12 mouse cellular contexts compared by ENCODE assay signal in the genomic region with DNA sequence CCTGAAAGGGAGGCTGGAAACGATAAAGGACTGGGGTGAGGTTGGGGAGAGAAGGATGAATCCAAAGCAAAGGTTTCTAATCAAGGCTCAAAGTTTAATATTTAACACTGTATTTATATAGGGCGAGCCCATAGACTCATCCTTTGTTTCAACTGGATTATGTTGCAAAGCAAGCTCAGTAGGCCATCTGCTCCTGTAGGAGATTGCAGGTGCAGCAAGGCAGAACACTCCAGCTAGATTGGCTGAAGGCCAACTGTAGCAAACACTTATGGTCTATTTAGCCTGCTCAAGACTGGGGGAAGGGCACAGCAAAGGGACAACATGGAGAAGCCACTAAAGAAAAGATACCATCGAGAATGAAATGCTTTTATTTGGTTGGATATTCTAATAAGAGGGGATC.
DNase-seq lines count a peak whose midpoint lies in the region; ATAC-seq and TF ChIP-seq lines count a peak whose summit lies in the region.
"Had no signal": no experiment of that assay in that cellular context is flagged by ENCODE, and none has a peak within 500 bp of the region (broad histone marks: within the 10 kb centered on the region; RNA-seq: fewer than 3 reads in every experiment).

No protein-coding gene starts in this region.

- no peak for DNase-seq in forebrain, postnatal 0 days
- DNase-seq in left cerebral cortex, postnatal 4 days, result peak; percentile 68
- no peak for DNase-seq in left cerebral cortex, adult 11 months (ENCODE audit: low spot score)
- peak; percentile 28 to 55 for DNase-seq in cerebellum, postnatal 25 days
- DNase-seq in adrenal gland, postnatal 10 days, result no peak
- DNase-seq: gastrocnemius, adult 2 months; heart, postnatal 36 days; thymus, postnatal 14 days had no signal

- ATAC-seq in forebrain, embryonic 16.5 days, result peak; percentile 64
- ATAC-seq in forebrain, postnatal 0 days, result no peak
- peak; percentile 86 for ATAC-seq in stomach, embryonic 14.5 days (ENCODE audit: insufficient number of reproducible peaks, insufficient read depth, low FRiP score, low read depth)
- ATAC-seq: activated CD4-positive, CD25-positive, alpha-beta regulatory T cell, adult 4 months had no signal

- H3K36me3 ChIP-seq in forebrain, embryonic 16.5 days (ENCODE audit: control insufficient read depth, insufficient read depth), result no peaks in the 10 kb centered on the region
- H3K36me3 ChIP-seq in forebrain, postnatal 0 days (ENCODE audit: insufficient read depth), result no peaks in the 10 kb centered on the region
- no peaks in the 10 kb centered on the region for H3K36me3 ChIP-seq in stomach, embryonic 14.5 days (ENCODE audit: control insufficient read depth, insufficient read depth, low read length)

- no peak overlapping the region for H3K4me3 ChIP-seq in forebrain, embryonic 16.5 days (replicated peaks; ENCODE audit: low read length)
- no peak overlapping the region for H3K4me3 ChIP-seq in forebrain, postnatal 0 days (ENCODE audit: low read depth, low read length)
- no peak overlapping the region for H3K4me3 ChIP-seq in stomach, embryonic 14.5 days (ENCODE audit: low read depth, low read length)
- H3K4me3 ChIP-seq: gastrocnemius, adult 2 months had no signal

- H3K9me3 ChIP-seq in forebrain, embryonic 16.5 days (ENCODE audit: control insufficient read depth, low read length), result no peaks in the 10 kb centered on the region
- H3K9me3 ChIP-seq in forebrain, postnatal 0 days (ENCODE audit: low read length), result no peaks in the 10 kb centered on the region
- no peaks in the 10 kb centered on the region for H3K9me3 ChIP-seq in stomach, embryonic 14.5 days (ENCODE audit: control insufficient read depth, low read depth, low read length)

- no peak for TF ChIP-seq CTCF in forebrain, postnatal 0 days (IDR thresholded peaks at IDR 0.05; ENCODE audit: low read depth)

- no peak overlapping the region for H3K9ac ChIP-seq in forebrain, embryonic 16.5 days (replicated peaks; ENCODE audit: low read depth, low read length)
- no peak overlapping the region for H3K9ac ChIP-seq in forebrain, postnatal 0 days
- H3K9ac ChIP-seq in stomach, embryonic 14.5 days (replicated peaks; ENCODE audit: low read depth, low read length), result no peak overlapping the region

- H3K27me3 ChIP-seq in forebrain, embryonic 16.5 days (replicated peaks; ENCODE audit: control insufficient read depth, insufficient read depth, low read length), result no peaks in the 10 kb centered on the region
- no peaks in the 10 kb centered on the region for H3K27me3 ChIP-seq in forebrain, postnatal 0 days (ENCODE audit: insufficient read depth, low read length)
- no peaks in the 10 kb centered on the region for H3K27me3 ChIP-seq in stomach, embryonic 14.5 days (ENCODE audit: control insufficient read depth, insufficient read depth, low read length)

- intact Hi-C loops in left cerebral cortex, postnatal 4 days (cut with DNase I), result no loop called here

- no peak overlapping the region for H3K4me2 ChIP-seq in forebrain, embryonic 16.5 days (ENCODE audit: low read length)
- no peak overlapping the region for H3K4me2 ChIP-seq in forebrain, postnatal 0 days (ENCODE audit: low read depth)
- no peak overlapping the region for H3K4me2 ChIP-seq in stomach, embryonic 14.5 days (replicated peaks; ENCODE audit: low read depth, low read length)
- H3K4me2 ChIP-seq: liver, embryonic 11.5 days had no signal

- H3K27ac ChIP-seq in forebrain, embryonic 16.5 days (ENCODE audit: low read length), result no peak overlapping the region
- no peak overlapping the region for H3K27ac ChIP-seq in forebrain, postnatal 0 days (ENCODE audit: low read depth, low read length)
- no peak overlapping the region for H3K27ac ChIP-seq in stomach, embryonic 14.5 days (ENCODE audit: low read length)
- H3K27ac ChIP-seq: gastrocnemius, adult 2 months had no signal

- no peaks in the 10 kb centered on the region for H3K4me1 ChIP-seq in forebrain, embryonic 16.5 days (replicated peaks; ENCODE audit: control insufficient read depth, insufficient read depth, low read length)
- no peaks in the 10 kb centered on the region for H3K4me1 ChIP-seq in forebrain, postnatal 0 days (ENCODE audit: insufficient read depth)
- H3K4me1 ChIP-seq in stomach, embryonic 14.5 days (ENCODE audit: control insufficient read depth, insufficient read depth, low read length), result no peaks in the 10 kb centered on the region

- 52% methylated on average over 3 of the region's 3 CpGs for WGBS in forebrain, embryonic 16.5 days
- WGBS in forebrain, postnatal 0 days, result 61% methylated on average over 3 of the region's 3 CpGs
- WGBS in stomach, embryonic 14.5 days, result 77% methylated on average over 3 of the region's 3 CpGs

Comparison
In these comparisons a context has a peak if more than half of its experiments do, and no peak if none do; other contexts are left out.
1. DNase-seq: peak in left cerebral cortex, postnatal 4 days (single experiment) and cerebellum, postnatal 25 days (2 of 2); none in forebrain, postnatal 0 days (single experiment), left cerebral cortex, adult 11 months (single experiment) and adrenal gland, postnatal 10 days (single experiment).